Mouse (Mus musculus) brain, embryonic 14.5 days (tissue): Measurements from ENCODE around the gene Me3.
"Not testable (repeated sequence)": the region's sequence is repeated elsewhere in the genome, so short reads cannot be mapped to it uniquely, and the experiment has no call there.

Source experiments
- CTCF ChIP-seq: fragments of 200-500 bp; IDR thresholded peaks from 2 replicates; pipeline ENCODE4 v1.5.1; 2012; ENCODE audit warnings: inconsistent platforms, mild to moderate bottlenecking, moderate library complexity, borderline replicate concordance; ENCODE audit not compliant: insufficient read depth, insufficient read length; ENCODE audit errors: extremely low read depth
- POLR2A ChIP-seq: fragments of 200-500 bp; IDR thresholded peaks from 2 replicates; pipeline ENCODE4 v1.6.1; 2012; ENCODE audit warnings: mild to moderate bottlenecking, inconsistent platforms, borderline replicate concordance; ENCODE audit not compliant: poor library complexity, insufficient read depth, insufficient read length, severe bottlenecking; ENCODE audit errors: extremely low read depth

DNA sequence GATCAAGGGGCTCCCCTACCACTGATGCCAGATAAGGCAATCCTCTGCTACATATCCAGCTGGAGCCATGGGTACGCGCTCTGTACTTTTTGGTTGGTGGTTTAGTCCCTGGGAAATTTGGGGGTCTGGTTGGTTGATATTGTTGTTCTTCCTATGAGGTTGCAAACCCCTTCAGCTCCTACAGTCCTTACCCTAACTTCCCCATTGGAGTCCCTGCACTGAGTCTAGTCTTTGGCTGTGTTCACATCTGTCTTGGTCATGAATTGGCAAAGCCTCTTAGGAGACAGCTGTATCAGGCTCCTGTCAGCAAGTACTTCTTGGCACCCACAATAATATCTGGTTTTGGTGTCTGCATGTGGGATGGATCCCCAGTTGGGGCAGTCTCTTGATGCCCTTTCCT lies 98.9 kb downstream of the Me3 start:
- not testable (repeated sequence) for TF ChIP-seq POLR2A, CTCF
